Mouse (Mus musculus): ENCODE measurements around the gene Npsr1.

- TF ChIP-seq HCFC1 (IDR thresholded peaks at IDR 0.05; ENCODE audit: borderline replicate concordance, insufficient read depth, low read length) (no peak), ZC3H11A (IDR thresholded peaks at IDR 0.05; ENCODE audit: borderline replicate concordance, low read depth, low read length) (no peak), MAFK (IDR thresholded peaks at IDR 0.05; ENCODE audit: insufficient read depth, low read depth, low read length) (no peak), ZNF384 (IDR thresholded peaks at IDR 0.05; ENCODE audit: low read depth, low read length) (no peak)
These were observed 193.6 kb downstream of the Npsr1 start for GRCm38 (mm10) chr9:24291385-24291784.

Data from ES-E14 (cell line).